Mouse (Mus musculus) kidney, embryonic 14.5 days (tissue): Measurements from ENCODE around the gene Cpn1. TPM values are rescaled to one million over a fixed set of nuclear protein-coding genes. Genes with fewer than 3 reads are reported as not detected.

ENCODE experiments used
- ATAC-seq: fragments of 200-750 bp; cut with Nextera tagmentation; 2 replicates; pipeline ENCODE4 v1.8.0; 2017; ENCODE audit warnings: moderate number of reproducible peaks, mild to moderate bottlenecking, moderate TSS enrichment, moderate library complexity; ENCODE audit not compliant: low FRiP score, low TSS enrichment
- H3K27ac ChIP-seq: fragments of 300-500 bp; sonication (generic); 2 replicates; pipeline ENCODE4 v1.5.1; 2014; ENCODE audit warnings: low read depth, mild to moderate bottlenecking, low read length, moderate library complexity, mixed read lengths
- H3K27me3 ChIP-seq: fragments of 300-500 bp; sonication (generic); 2 replicates; pipeline ENCODE4 v1.6.1; 2014; ENCODE audit warnings: mild to moderate bottlenecking, low read length; ENCODE audit not compliant: control insufficient read depth, insufficient read depth
- H3K36me3 ChIP-seq: fragments of 300-500 bp; sonication (generic); 2 replicates; pipeline ENCODE4 v1.6.1; 2014; ENCODE audit warnings: low read length, mixed read lengths; ENCODE audit not compliant: control insufficient read depth, insufficient read depth
- H3K4me1 ChIP-seq: fragments of 300-500 bp; sonication (generic); 2 replicates; pipeline ENCODE4 v1.6.1; 2014; ENCODE audit warnings: low read length, mixed read lengths; ENCODE audit not compliant: control insufficient read depth, insufficient read depth
- H3K4me2 ChIP-seq: fragments of 300-500 bp; sonication (generic); replicated peaks from 2 replicates; pipeline ENCODE4 v1.6.1; 2014; ENCODE audit warnings: low read depth, mild to moderate bottlenecking, low read length
- H3K4me3 ChIP-seq: fragments of 300-500 bp; sonication (generic); 2 replicates; pipeline ENCODE4 v1.5.1; 2014; ENCODE audit warnings: mild to moderate bottlenecking, low read length
- H3K9ac ChIP-seq: fragments of 300-500 bp; sonication (generic); 2 replicates; pipeline ENCODE4 v1.6.1; 2014; ENCODE audit warnings: low read depth, mild to moderate bottlenecking, low read length, moderate library complexity
- H3K9me3 ChIP-seq: fragments of 300-500 bp; sonication (generic); 2 replicates; pipeline ENCODE4 v1.6.1; 2016; ENCODE audit warnings: low read length; ENCODE audit not compliant: control insufficient read depth
- WGBS: fragments of 180-500 bp; shearing (Covaris S2); extraction: QIAGEN DNeasy Blood & Tissue Kit; methylation state at CpG from one replicate; pipeline ENCODE4 v1.1.7; 2014; 5-methylcytosine and 5-hydroxymethylcytosine counted together
- polyA plus RNA-seq: library from polyadenylated mRNA; unstranded; fragments of >200 nt; fragmentation: Nextera tagmentation; extraction: Ambion mirVana; gene quantifications from 2 replicates; pipeline ENCODE4 v1.2.1, GENCODE M21; 2014

Cpn1 gene
- polyA plus RNA-seq, 1 experiment from 2014 or later: 32.3 TPM

- no peaks in the 10 kb centered on the region for H3K9me3 ChIP-seq
- peak; percentile 86 for ATAC-seq
- H3K9ac ChIP-seq: peak within 1 kb of the TSS; percentile 79
- peak within 1 kb of the TSS; percentile 76 for H3K4me3 ChIP-seq
- WGBS: 5% methylated on average over 63 of the region's 94 CpGs
- peak within 1 kb of the TSS; percentile 70 for H3K4me2 ChIP-seq
- peaks cover 8% of the 10 kb centered on the region; the same call in 1 of the 2 replicates for H3K4me1 ChIP-seq
- H3K36me3 ChIP-seq: no peaks in the 10 kb centered on the region
- H3K27ac ChIP-seq: no peak within 1 kb of the TSS
- no peaks in the 10 kb centered on the region for H3K27me3 ChIP-seq
Observed at GRCm38 (mm10) chr19:43939769-43940689, 46.3 kb downstream of the Cpn1 start, which contains the start of gene Dnmbp. Dnmbp (minus strand) TSS chr19:43940191.

GRCm38 (mm10) chr19:43939171-43939768 lies 47.1 kb downstream of the Cpn1 start:
- no peak for ATAC-seq
- peak overlapping the region; percentile 70 for H3K4me2 ChIP-seq
- no peaks in the 10 kb centered on the region for H3K36me3 ChIP-seq
- 18% methylated on average over 16 of the region's 16 CpGs for WGBS
- peaks cover 8% of the 10 kb centered on the region; the same call in 1 of the 2 replicates for H3K4me1 ChIP-seq
- H3K27me3 ChIP-seq: no peaks in the 10 kb centered on the region
- no peak overlapping the region for H3K27ac ChIP-seq
- H3K9me3 ChIP-seq: no peaks in the 10 kb centered on the region
- peak overlapping the region; percentile 79 for H3K9ac ChIP-seq
- H3K4me3 ChIP-seq: peak overlapping the region; percentile 76

GRCm38 (mm10) chr19:43938355-43938754 lies 48.0 kb downstream of the Cpn1 start:
- 24% methylated on average over 11 of the region's 11 CpGs for WGBS
- Histone ChIP-seq H3K4me3 (no peak overlapping the region), H3K4me2 (peak overlapping the region; percentile 70), H3K4me1 (peaks cover 8% of the 10 kb centered on the region; the same call in 1 of the 2 replicates), H3K36me3 (no peaks in the 10 kb centered on the region), H3K9me3 (no peaks in the 10 kb centered on the region), H3K27ac (peak overlapping the region; percentile 9; the same call in 1 of the 2 replicates), H3K9ac (no peak overlapping the region), H3K27me3 (no peaks in the 10 kb centered on the region)
- no peak for ATAC-seq

DNA sequence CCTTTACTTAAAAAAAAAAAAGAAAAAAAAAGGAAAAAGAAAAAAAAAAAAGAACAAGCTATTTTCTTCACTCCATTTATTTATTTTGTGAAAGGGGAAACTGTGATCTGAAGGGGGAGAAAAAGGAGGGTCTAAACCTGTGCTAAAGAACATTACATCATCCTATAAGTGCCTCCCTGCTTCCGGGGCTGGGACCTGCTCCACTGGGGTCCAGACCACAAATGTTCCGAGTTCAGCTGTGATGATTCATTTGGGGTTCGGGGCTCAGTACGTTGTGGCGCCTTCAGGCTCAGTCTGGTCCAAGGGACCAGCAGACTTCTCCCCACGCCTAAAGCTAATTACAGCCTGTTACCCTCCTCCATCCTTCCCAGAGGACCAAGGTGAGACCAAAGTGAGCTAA lies 55.4 kb downstream of the Cpn1 start:
- Histone ChIP-seq H3K4me1 (0 out of 2 replicates have a peak, but pooled peaks cover 3% of the 10 kb centered on the region), H3K27ac (no peak overlapping the region), H3K36me3 (no peaks in the 10 kb centered on the region), H3K9ac (no peak overlapping the region), H3K4me3 (no peak overlapping the region), H3K27me3 (no peaks in the 10 kb centered on the region), H3K9me3 (no peaks in the 10 kb centered on the region), H3K4me2 (no peak overlapping the region)
- 85% methylated on average over 6 of the region's 6 CpGs for WGBS
- ATAC-seq: no peak

GRCm38 (mm10) chr19:43930366-43930765 lies 56.0 kb downstream of the Cpn1 start:
- WGBS: 11% methylated on average over 7 of the region's 7 CpGs
- H3K4me3 ChIP-seq: no peak overlapping the region
- no peaks in the 10 kb centered on the region for H3K9me3 ChIP-seq
- 0 out of 2 replicates have a peak, but pooled peaks cover 3% of the 10 kb centered on the region for H3K4me1 ChIP-seq
- no peak overlapping the region for H3K4me2 ChIP-seq
- H3K9ac ChIP-seq: no peak overlapping the region
- no peak overlapping the region; the same call in 1 of the 2 replicates for H3K27ac ChIP-seq
- no peaks in the 10 kb centered on the region for H3K36me3 ChIP-seq
- ATAC-seq: no peak
- H3K27me3 ChIP-seq: no peaks in the 10 kb centered on the region

GRCm38 (mm10) chr19:43929869-43930268 lies 56.5 kb downstream of the Cpn1 start:
- Histone ChIP-seq H3K4me1 (0 out of 2 replicates have a peak, but pooled peaks cover 3% of the 10 kb centered on the region), H3K27ac (no peak overlapping the region; the same call in 1 of the 2 replicates), H3K4me3 (no peak overlapping the region), H3K27me3 (no peaks in the 10 kb centered on the region), H3K4me2 (no peak overlapping the region), H3K9ac (no peak overlapping the region), H3K36me3 (no peaks in the 10 kb centered on the region), H3K9me3 (no peaks in the 10 kb centered on the region)
- ATAC-seq: no peak
- 37% methylated on average over 11 of the region's 11 CpGs for WGBS

DNA sequence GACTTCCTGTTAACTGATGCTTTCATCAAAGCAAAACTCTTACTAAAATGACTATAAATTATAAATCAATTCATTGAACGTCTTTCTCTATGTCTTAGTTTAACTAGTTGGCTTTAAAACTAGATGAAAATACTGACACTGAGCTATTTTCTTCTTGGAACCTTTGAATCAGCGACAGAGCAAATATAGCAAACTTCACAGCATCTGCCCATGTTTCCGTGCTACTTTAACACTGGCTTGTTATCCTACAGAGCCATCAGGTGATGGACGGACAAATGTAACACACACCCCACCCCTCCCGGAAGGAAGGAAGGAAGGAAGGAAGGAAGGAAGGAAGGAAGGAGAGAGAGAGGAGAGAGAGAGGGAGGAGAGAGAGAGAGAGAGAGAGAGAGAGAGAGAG lies 58.4 kb downstream of the Cpn1 start:
- no peak overlapping the region for H3K27ac ChIP-seq
- 51% methylated on average over 5 of the region's 5 CpGs for WGBS
- no peak overlapping the region for H3K4me3 ChIP-seq
- H3K9me3 ChIP-seq: no peaks in the 10 kb centered on the region
- H3K4me1 ChIP-seq: 0 out of 2 replicates have a peak, but pooled peaks cover 3% of the 10 kb centered on the region
- no peak overlapping the region for H3K4me2 ChIP-seq
- no peak for ATAC-seq
- no peaks in the 10 kb centered on the region for H3K27me3 ChIP-seq
- H3K9ac ChIP-seq: no peak overlapping the region
- no peaks in the 10 kb centered on the region for H3K36me3 ChIP-seq

GRCm38 (mm10) chr19:43927057-43927456 lies 59.3 kb downstream of the Cpn1 start:
- WGBS: 52% methylated on average over 10 of the region's 10 CpGs
- Histone ChIP-seq H3K9me3 (no peaks in the 10 kb centered on the region), H3K27me3 (no peaks in the 10 kb centered on the region), H3K4me3 (no peak overlapping the region), H3K36me3 (no peaks in the 10 kb centered on the region), H3K27ac (no peak overlapping the region), H3K9ac (no peak overlapping the region), H3K4me1 (0 out of 2 replicates have a peak, but pooled peaks cover 3% of the 10 kb centered on the region), H3K4me2 (no peak overlapping the region)
- no peak for ATAC-seq
